Mouse (Mus musculus) CH12.LX (cell line): ENCODE measurements around the gene Klrb1b. TPM values are rescaled to one million over a fixed set of nuclear protein-coding genes. Genes with fewer than 3 reads are reported as not detected.
A peak's percentile ranks its signal among the peaks of the same experiment; 100 is the strongest.

Experiments used
- DNase-seq: peaks from one replicate; pipeline ENCODE4 v3.0.0-alpha.2; 2013; ENCODE audit errors: extremely low read depth
- H3K27ac ChIP-seq: 2 replicates; pipeline ENCODE4 v1.5.1; 2012; ENCODE audit warnings: low read depth, mild to moderate bottlenecking, control low read depth, moderate library complexity; ENCODE audit not compliant: insufficient read depth
- H3K27me3 ChIP-seq: replicated peaks from 2 replicates; pipeline ENCODE3; 2012; ENCODE audit warnings: inconsistent platforms
- H3K36me3 ChIP-seq, 2 experiments: replicated peaks in 1 of 2; 2 replicates each; pipeline versions ENCODE3 to v1.6.1; 2012; ENCODE audit warnings: inconsistent platforms in 1 of 2, low read length in 1 of 2, mild to moderate bottlenecking in 1 of 2, mixed read lengths in 1 of 2, moderate library complexity in 1 of 2; ENCODE audit not compliant: control insufficient read depth in 1 of 2, insufficient read depth in 1 of 2
- H3K4me1 ChIP-seq, 2 experiments: 2 replicates each; pipeline ENCODE4 v1.6.1; 2012; ENCODE audit warnings: inconsistent platforms in 1 of 2, moderate library complexity in 1 of 2; ENCODE audit not compliant: insufficient read depth in 2 of 2, control insufficient read depth in 1 of 2
- H3K4me2 ChIP-seq: 2 replicates; pipeline ENCODE4 v1.6.1; 2012; ENCODE audit warnings: low read depth, mild to moderate bottlenecking, control low read depth; ENCODE audit not compliant: poor library complexity, insufficient read depth, severe bottlenecking
- H3K4me3 ChIP-seq, 3 experiments: fragments of 150-350 bp in 1 of 3; sonication (generic) in 1 of 3; replicated peaks in 1 of 3; 2 replicates each; pipeline versions ENCODE3 to v1.5.1; 2011 to 2012; ENCODE audit warnings: low read depth in 2 of 3, low read length in 2 of 3, mild to moderate bottlenecking in 2 of 3, moderate library complexity in 2 of 3, control low read depth in 1 of 3, improper control_type of control experiment in 1 of 3, inconsistent platforms in 1 of 3, mixed read lengths in 1 of 3; ENCODE audit not compliant: poor library complexity in 1 of 3
- H3K79me2 ChIP-seq: replicated peaks from 2 replicates; pipeline ENCODE4 v1.6.1; 2012; ENCODE audit warnings: mild to moderate bottlenecking, moderate library complexity; ENCODE audit not compliant: control insufficient read depth, poor library complexity, insufficient read depth, severe bottlenecking; ENCODE audit errors: extremely low read depth
- H3K9ac ChIP-seq: 2 replicates; pipeline ENCODE4 v1.6.1; 2012; ENCODE audit warnings: low read depth, mild to moderate bottlenecking, control low read depth, moderate library complexity; ENCODE audit not compliant: insufficient read depth
- H3K9me3 ChIP-seq: replicated peaks from 2 replicates; pipeline ENCODE3; 2012; ENCODE audit warnings: low read length, inconsistent platforms, mixed read lengths
- BHLHE40 ChIP-seq: IDR thresholded peaks from 2 replicates; pipeline ENCODE4 v1.6.1; 2011; ENCODE audit warnings: mild to moderate bottlenecking, low read depth, low read length, improper control_type of control experiment
- CHD1 ChIP-seq: IDR thresholded peaks from 2 replicates; pipeline ENCODE4 v1.6.1; 2012; ENCODE audit warnings: low read depth, low read length, improper control_type of control experiment, inconsistent platforms
- CHD2 ChIP-seq: IDR thresholded peaks from 2 replicates; pipeline ENCODE4 v1.6.1; 2011; ENCODE audit warnings: low read length, improper control_type of control experiment
- ELF1 ChIP-seq: IDR thresholded peaks from 2 replicates; pipeline ENCODE4 v1.6.1; 2014; ENCODE audit warnings: low read depth, mild to moderate bottlenecking, inconsistent platforms, low read length, improper control_type of control experiment
- EP300 ChIP-seq: IDR thresholded peaks from 2 replicates; pipeline ENCODE4 v1.6.1; 2011; ENCODE audit warnings: low read length, improper control_type of control experiment
- GABPA ChIP-seq: IDR thresholded peaks from 2 replicates; pipeline ENCODE4 v1.6.1; 2012; ENCODE audit warnings: low read depth, low read length, improper control_type of control experiment, inconsistent platforms; ENCODE audit not compliant: insufficient replicate concordance
- JUND ChIP-seq: conservative IDR thresholded peaks from 2 replicates; pipeline ENCODE4 v1.6.1; 2011; ENCODE audit warnings: low read depth, low read length, improper control_type of control experiment
- KAT2A ChIP-seq: IDR thresholded peaks from 2 replicates; pipeline ENCODE4 v1.6.1; 2012; ENCODE audit warnings: low read length, improper control_type of control experiment, inconsistent platforms; ENCODE audit not compliant: insufficient replicate concordance
- MAFK ChIP-seq: IDR thresholded peaks from 2 replicates; pipeline ENCODE4 v1.6.1; 2011; ENCODE audit warnings: low read length, improper control_type of control experiment; ENCODE audit not compliant: insufficient replicate concordance
- MAX ChIP-seq: IDR thresholded peaks from 2 replicates; pipeline ENCODE4 v1.6.1; 2011; ENCODE audit warnings: low read length, improper control_type of control experiment
- MXI1 ChIP-seq: IDR thresholded peaks from 2 replicates; pipeline ENCODE4 v1.6.1; 2011; ENCODE audit warnings: mild to moderate bottlenecking, low read depth, low read length, improper control_type of control experiment
- MYC ChIP-seq: IDR thresholded peaks from 2 replicates; pipeline ENCODE4 v1.6.1; 2011; ENCODE audit warnings: low read depth, mild to moderate bottlenecking, improper control_type of control experiment, low read length
- NELFE ChIP-seq: IDR thresholded peaks from 2 replicates; pipeline ENCODE4 v1.6.1; 2011; ENCODE audit warnings: low read depth, low read length, improper control_type of control experiment
- POLR2A ChIP-seq: IDR thresholded peaks from 2 replicates; pipeline ENCODE4 v1.6.1; 2011; ENCODE audit warnings: low read depth, mild to moderate bottlenecking, improper control_type of control experiment, low read length
- SIN3A ChIP-seq: IDR thresholded peaks from 2 replicates; pipeline ENCODE4 v1.6.1; 2012; ENCODE audit warnings: low read length, improper control_type of control experiment, inconsistent platforms
- TBP ChIP-seq: conservative IDR thresholded peaks from 2 replicates; pipeline ENCODE4 v1.6.1; 2011; ENCODE audit warnings: low read depth, low read length, improper control_type of control experiment
- USF1 ChIP-seq: IDR thresholded peaks from 2 replicates; pipeline ENCODE4 v1.6.1; 2014; ENCODE audit warnings: low read depth, mild to moderate bottlenecking, inconsistent platforms, low read length, improper control_type of control experiment
- ZMIZ1 ChIP-seq: IDR thresholded peaks from 2 replicates; pipeline ENCODE4 v1.6.1; 2012; ENCODE audit warnings: low read depth, mild to moderate bottlenecking, inconsistent platforms, low read length, improper control_type of control experiment
- dilution Hi-C: fragments of 300-500 bp; cut with MboI; formaldehyde crosslinking; loops from 2 replicates; pipeline ENCODE4 v1.14.3; 2020; ENCODE audit warnings: low sequenced_read_pairs; ENCODE audit not compliant: extremely low pct_unique_long_range_greater_than_20kb, extremely low pct_ligation_motif_present
- in situ Hi-C: fragments of 300-500 bp; cut with MboI; formaldehyde crosslinking; loops from 3 replicates; pipeline ENCODE4 v1.14.3; 2019; ENCODE audit warnings: low sequenced_read_pairs, low pct_ligation_motif_present, low pct_unique_long_range_greater_than_20kb, mixed read lengths
- polyA plus RNA-seq: library from polyadenylated mRNA; unstranded; fragments of >175 nt; gene quantifications from 2 replicates; pipeline ENCODE4 v1.2.1, GENCODE M21; 2012; ENCODE audit warnings: low read depth; ENCODE audit not compliant: insufficient read length
- total RNA-seq, 2 experiments: library from RNA; depleted of rRNA; stranded (reverse); fragments of 300-350 nt in 1 of 2; fragments of >200 nt in 1 of 2; gene quantifications; 2 replicates each; pipeline ENCODE4 v1.2.3; 2012 to 2014

Klrb1b gene
- total and polyA plus RNA-seq, 3 experiments, result not detected

- TF ChIP-seq CHD1 (0 out of 2 replicates have a peak, but pooled peaks have one; percentile 13), TBP (no peak), KAT2A (no peak), CHD2 (peak; percentile 41; the same call in 1 of the 2 replicates), BHLHE40 (peak; percentile 83)
These were observed 18.5 kb upstream of the Klrb1b start for GRCm38 (mm10) chr6:128844586-128845080.

GRCm38 (mm10) chr6:128844131-128844530 lies 18.0 kb upstream of the Klrb1b start:
- Histone ChIP-seq H3K27ac (peak overlapping the region; percentile 77), H3K4me1 (peaks cover 3 to 29% of the 10 kb centered on the region in 2 experiments), H3K4me3 (peak overlapping the region; percentile 43 to 86 (median 74)), H3K36me3 (peaks cover 16 to 22% of the 10 kb centered on the region in 2 experiments), H3K9ac (peak overlapping the region; percentile 62), H3K79me2 (no peaks in the 10 kb centered on the region; the same call in 1 of the 2 replicates), H3K9me3 (no peaks in the 10 kb centered on the region), H3K4me2 (peak overlapping the region; percentile 69), H3K27me3 (no peaks in the 10 kb centered on the region)
- dilution Hi-C loops, result no loop called here
- in situ Hi-C loops, result loop anchor here (5.0 to 25.0 kb wide), 4 partner anchors 37 to 518 kb away; no protein-coding TSS in a partner anchor
- DNase-seq, result peak; percentile 31
- TF ChIP-seq GABPA (no peak), KAT2A (no peak), POLR2A (no peak; the same call in 1 of the 2 replicates), TBP (peak; percentile 9; the same call in 1 of the 2 replicates), CHD2 (no peak), EP300 (no peak), USF1 (no peak), CHD1 (peak; percentile 87; the same call in 1 of the 2 replicates)

More at GRCm38 (mm10) chr6:128844586-128845080, 18.5 kb upstream of the Klrb1b start:
- no peak for DNase-seq
- Histone ChIP-seq H3K27ac (peak overlapping the region; percentile 77), H3K4me3 (peak overlapping the region in 2 of 3 experiments; percentile 43 to 86), H3K4me2 (peak overlapping the region; percentile 69), H3K9me3 (no peaks in the 10 kb centered on the region), H3K27me3 (no peaks in the 10 kb centered on the region), H3K4me1 (peaks cover 3 to 29% of the 10 kb centered on the region in 2 experiments), H3K9ac (peak overlapping the region; percentile 62), H3K36me3 (peaks cover 20 to 27% of the 10 kb centered on the region in 2 experiments), H3K79me2 (no peaks in the 10 kb centered on the region; the same call in 1 of the 2 replicates)
- dilution Hi-C loops, result no loop called here
- in situ Hi-C loops, result loop anchor here (5.0 to 25.0 kb wide), 5 partner anchors 37 to 518 kb away; no protein-coding TSS in a partner anchor

GRCm38 (mm10) chr6:128843479-128843992 lies 17.4 kb upstream of the Klrb1b start:
- DNase-seq, result peak; percentile 78
- Histone ChIP-seq H3K4me2 (peak overlapping the region; percentile 69), H3K9ac (peak overlapping the region; percentile 61), H3K4me1 (peaks cover 3 to 29% of the 10 kb centered on the region in 2 experiments), H3K36me3 (peaks cover 13 to 16% of the 10 kb centered on the region in 2 experiments), H3K9me3 (no peaks in the 10 kb centered on the region), H3K27me3 (no peaks in the 10 kb centered on the region), H3K4me3 (peak overlapping the region; percentile 74 to 86 (median 74)), H3K27ac (peak overlapping the region; percentile 92), H3K79me2 (no peaks in the 10 kb centered on the region; the same call in 1 of the 2 replicates)
- in situ Hi-C loops, result loop anchor here (5.0 to 25.0 kb wide), 4 partner anchors 36 to 519 kb away; no protein-coding TSS in a partner anchor
- dilution Hi-C loops, result no loop called here
- TF ChIP-seq JUND, result no peak
- no peak for TF ChIP-seq MYC
- peak; percentile 47; the same call in 1 of the 2 replicates for TF ChIP-seq POLR2A
- no peak for TF ChIP-seq NELFE
- TF ChIP-seq EP300, result no peak
- peak; percentile 25 for TF ChIP-seq ZMIZ1
- TF ChIP-seq SIN3A, result peak; percentile 70; the same call in 1 of the 2 replicates
- peak; percentile 91 for TF ChIP-seq TBP
- no peak for TF ChIP-seq MAX
- TF ChIP-seq MXI1, result 0 out of 2 replicates have a peak, but pooled peaks have one; percentile 41
- peak; percentile 20; the same call in 1 of the 2 replicates for TF ChIP-seq ELF1
- TF ChIP-seq MAFK, result no peak
- no peak for TF ChIP-seq CHD2
